Mouse (Mus musculus): ENCODE data around the gene Six5. TPM values are rescaled to one million over a fixed set of nuclear protein-coding genes. Genes with fewer than 3 reads are reported as not detected.

The Six5 gene
- 3.7 and 4.3 TPM in 2 replicates for polyA plus RNA-seq (2014; fragmentation: Nextera tagmentation; extraction: Ambion mirVana)

GRCm38 (mm10) chr7:19094471-19094825, at the start of gene Six5:
Gene Six5 (plus strand): TSS chr7:19094594.
- peaks cover 35% of the 10 kb centered on the region for H3K4me1 ChIP-seq (replicated peaks; ENCODE audit: control insufficient read depth, insufficient read depth, low read length)
- peak within 1 kb of the TSS; percentile 83 for H3K27ac ChIP-seq (ENCODE audit: low read depth, low read length)
- H3K9me3 ChIP-seq (ENCODE audit: control insufficient read depth, low read length), result no peaks in the 10 kb centered on the region
- peak within 1 kb of the TSS; percentile 76 for H3K9ac ChIP-seq (ENCODE audit: low read depth, low read length)
- peaks cover 72% of the 10 kb centered on the region for H3K27me3 ChIP-seq (replicated peaks; ENCODE audit: control insufficient read depth, insufficient read depth, low read length)
- ATAC-seq (replicated peaks; ENCODE audit: low FRiP score) (no peak), DNase-seq (ENCODE audit: low spot score) (no peak)
- H3K4me2 ChIP-seq, result peak within 1 kb of the TSS; percentile 95
- 1% methylated on average over 29 of the region's 36 CpGs for WGBS
- peaks cover 8% of the 10 kb centered on the region; the same call in 1 of the 2 replicates for H3K36me3 ChIP-seq (ENCODE audit: control insufficient read depth, insufficient read depth, low read length)
- H3K4me3 ChIP-seq (ENCODE audit: low read depth, low read length), result peak within 1 kb of the TSS; percentile 66

GRCm38 (mm10) chr7:19044616-19045015, 49.8 kb upstream of the Six5 start:
- ATAC-seq (replicated peaks; ENCODE audit: low FRiP score) (no peak), DNase-seq (ENCODE audit: low spot score) (no peak)
- Histone ChIP-seq H3K9me3 (ENCODE audit: control insufficient read depth, low read length) (no peaks in the 10 kb centered on the region), H3K4me2 (no peak overlapping the region), H3K27me3 (replicated peaks; ENCODE audit: control insufficient read depth, insufficient read depth, low read length) (no peaks in the 10 kb centered on the region), H3K36me3 (ENCODE audit: control insufficient read depth, insufficient read depth, low read length) (peaks cover 90% of the 10 kb centered on the region), H3K4me3 (ENCODE audit: low read depth, low read length) (no peak overlapping the region), H3K9ac (ENCODE audit: low read depth, low read length) (no peak overlapping the region), H3K27ac (ENCODE audit: low read depth, low read length) (no peak overlapping the region), H3K4me1 (replicated peaks; ENCODE audit: control insufficient read depth, insufficient read depth, low read length) (no peaks in the 10 kb centered on the region)
- WGBS, result 96% methylated on average over 6 of the region's 6 CpGs

GRCm38 (mm10) chr7:19046286-19047069, 47.9 kb upstream of the Six5 start:
- Histone ChIP-seq H3K36me3 (ENCODE audit: control insufficient read depth, insufficient read depth, low read length) (peaks cover 86% of the 10 kb centered on the region), H3K4me2 (no peak overlapping the region), H3K9ac (ENCODE audit: low read depth, low read length) (no peak overlapping the region), H3K4me1 (replicated peaks; ENCODE audit: control insufficient read depth, insufficient read depth, low read length) (no peaks in the 10 kb centered on the region), H3K9me3 (ENCODE audit: control insufficient read depth, low read length) (no peaks in the 10 kb centered on the region), H3K4me3 (ENCODE audit: low read depth, low read length) (no peak overlapping the region), H3K27ac (ENCODE audit: low read depth, low read length) (no peak overlapping the region), H3K27me3 (replicated peaks; ENCODE audit: control insufficient read depth, insufficient read depth, low read length) (no peaks in the 10 kb centered on the region)
- 88% methylated on average over 11 of the region's 11 CpGs for WGBS
- ATAC-seq (replicated peaks; ENCODE audit: low FRiP score) (peak; percentile 22; the same call in 1 of the 2 replicates), DNase-seq (ENCODE audit: low spot score) (no peak)

GRCm38 (mm10) chr7:19048006-19048527, 46.3 kb upstream of the Six5 start:
- DNase-seq (ENCODE audit: low spot score) (no peak), ATAC-seq (replicated peaks; ENCODE audit: low FRiP score) (no peak)
- Histone ChIP-seq H3K9me3 (ENCODE audit: control insufficient read depth, low read length) (no peaks in the 10 kb centered on the region), H3K4me3 (ENCODE audit: low read depth, low read length) (no peak overlapping the region), H3K27me3 (replicated peaks; ENCODE audit: control insufficient read depth, insufficient read depth, low read length) (no peaks in the 10 kb centered on the region), H3K4me1 (replicated peaks; ENCODE audit: control insufficient read depth, insufficient read depth, low read length) (no peaks in the 10 kb centered on the region), H3K27ac (ENCODE audit: low read depth, low read length) (no peak overlapping the region), H3K36me3 (ENCODE audit: control insufficient read depth, insufficient read depth, low read length) (peaks cover 74% of the 10 kb centered on the region), H3K9ac (ENCODE audit: low read depth, low read length) (no peak overlapping the region), H3K4me2 (no peak overlapping the region)
- WGBS, result 83% methylated on average over 14 of the region's 14 CpGs

GRCm38 (mm10) chr7:19049252-19049651, 45.1 kb upstream of the Six5 start:
- Histone ChIP-seq H3K9ac (ENCODE audit: low read depth, low read length) (no peak overlapping the region), H3K4me1 (replicated peaks; ENCODE audit: control insufficient read depth, insufficient read depth, low read length) (no peaks in the 10 kb centered on the region), H3K27me3 (replicated peaks; ENCODE audit: control insufficient read depth, insufficient read depth, low read length) (no peaks in the 10 kb centered on the region), H3K36me3 (ENCODE audit: control insufficient read depth, insufficient read depth, low read length) (peaks cover 67% of the 10 kb centered on the region), H3K9me3 (ENCODE audit: control insufficient read depth, low read length) (no peaks in the 10 kb centered on the region), H3K4me3 (ENCODE audit: low read depth, low read length) (no peak overlapping the region), H3K27ac (ENCODE audit: low read depth, low read length) (no peak overlapping the region), H3K4me2 (no peak overlapping the region)
- no peak for ATAC-seq (replicated peaks; ENCODE audit: low FRiP score)
- 86% methylated on average over 5 of the region's 5 CpGs for WGBS
- DNase-seq (ENCODE audit: low spot score), result no peak

- Histone ChIP-seq H3K4me3 (ENCODE audit: low read depth, low read length) (no peak overlapping the region), H3K27ac (ENCODE audit: low read depth, low read length) (no peak overlapping the region), H3K9ac (ENCODE audit: low read depth, low read length) (no peak overlapping the region), H3K9me3 (ENCODE audit: control insufficient read depth, low read length) (no peaks in the 10 kb centered on the region), H3K36me3 (ENCODE audit: control insufficient read depth, insufficient read depth, low read length) (peaks cover 58% of the 10 kb centered on the region), H3K4me1 (replicated peaks; ENCODE audit: control insufficient read depth, insufficient read depth, low read length) (no peaks in the 10 kb centered on the region), H3K4me2 (no peak overlapping the region), H3K27me3 (replicated peaks; ENCODE audit: control insufficient read depth, insufficient read depth, low read length) (no peaks in the 10 kb centered on the region)
- no peak for DNase-seq (ENCODE audit: low spot score)
- WGBS, result 85% methylated on average over 8 of the region's 8 CpGs
- no peak for ATAC-seq (replicated peaks; ENCODE audit: low FRiP score)
Measured at GRCm38 (mm10) chr7:19050172-19050571, 44.2 kb upstream of the Six5 start.

GRCm38 (mm10) chr7:19051161-19051560, 43.2 kb upstream of the Six5 start:
- Histone ChIP-seq H3K9ac (ENCODE audit: low read depth, low read length) (no peak overlapping the region), H3K36me3 (ENCODE audit: control insufficient read depth, insufficient read depth, low read length) (peaks cover 49% of the 10 kb centered on the region), H3K27ac (ENCODE audit: low read depth, low read length) (peak overlapping the region; percentile 10; the same call in 1 of the 2 replicates), H3K4me2 (no peak overlapping the region), H3K4me1 (replicated peaks; ENCODE audit: control insufficient read depth, insufficient read depth, low read length) (no peaks in the 10 kb centered on the region), H3K4me3 (ENCODE audit: low read depth, low read length) (no peak overlapping the region), H3K9me3 (ENCODE audit: control insufficient read depth, low read length) (no peaks in the 10 kb centered on the region), H3K27me3 (replicated peaks; ENCODE audit: control insufficient read depth, insufficient read depth, low read length) (no peaks in the 10 kb centered on the region)
- WGBS, result 69% methylated on average over 4 of the region's 4 CpGs
- DNase-seq (ENCODE audit: low spot score), result no peak
- no peak for ATAC-seq (replicated peaks; ENCODE audit: low FRiP score)

GRCm38 (mm10) chr7:19052345-19053135, 41.9 kb upstream of the Six5 start:
- DNase-seq (ENCODE audit: low spot score) (no peak), ATAC-seq (replicated peaks; ENCODE audit: low FRiP score) (no peak)
- H3K9ac ChIP-seq (ENCODE audit: low read depth, low read length), result no peak overlapping the region
- H3K4me2 ChIP-seq, result no peak overlapping the region
- H3K9me3 ChIP-seq (ENCODE audit: control insufficient read depth, low read length), result no peaks in the 10 kb centered on the region
- peaks cover 36% of the 10 kb centered on the region for H3K36me3 ChIP-seq (ENCODE audit: control insufficient read depth, insufficient read depth, low read length)
- no peak overlapping the region for H3K27ac ChIP-seq (ENCODE audit: low read depth, low read length)
- H3K4me3 ChIP-seq (ENCODE audit: low read depth, low read length), result no peak overlapping the region
- no peaks in the 10 kb centered on the region for H3K27me3 ChIP-seq (replicated peaks; ENCODE audit: control insufficient read depth, insufficient read depth, low read length)
- no peaks in the 10 kb centered on the region for H3K4me1 ChIP-seq (replicated peaks; ENCODE audit: control insufficient read depth, insufficient read depth, low read length)
- 88% methylated on average over 15 of the region's 15 CpGs for WGBS

Data from liver, embryonic 11.5 days (tissue).